Mouse (Mus musculus) midbrain, embryonic 15.5 days (tissue): ENCODE measurements around the gene Fig4. TPM values are rescaled to one million over a fixed set of nuclear protein-coding genes. Genes with fewer than 3 reads are reported as not detected.

Experiments
- ATAC-seq: fragments of 200-750 bp; cut with Nextera tagmentation; replicated peaks from 2 replicates; pipeline ENCODE4 v1.8.0; 2017; ENCODE audit warnings: moderate TSS enrichment
- H3K27ac ChIP-seq: fragments of 300-500 bp; sonication (generic); 2 replicates; pipeline ENCODE4 v1.5.1; 2015; ENCODE audit warnings: mild to moderate bottlenecking, inconsistent platforms
- H3K27me3 ChIP-seq: fragments of 300-500 bp; sonication (generic); replicated peaks from 2 replicates; pipeline ENCODE4 v1.6.1; 2015; ENCODE audit warnings: inconsistent platforms
- H3K36me3 ChIP-seq: fragments of 300-500 bp; sonication (generic); replicated peaks from 2 replicates; pipeline ENCODE4 v1.6.1; 2015; ENCODE audit warnings: inconsistent platforms
- H3K4me1 ChIP-seq: fragments of 300-500 bp; sonication (generic); 2 replicates; pipeline ENCODE4 v1.6.1; 2015; ENCODE audit warnings: inconsistent platforms
- H3K4me2 ChIP-seq: fragments of 300-500 bp; sonication (generic); 2 replicates; pipeline ENCODE4 v1.6.1; 2015; ENCODE audit warnings: inconsistent platforms, mild to moderate bottlenecking, moderate library complexity
- H3K4me3 ChIP-seq: fragments of 300-500 bp; sonication (generic); 2 replicates; pipeline ENCODE4 v1.5.1; 2015; ENCODE audit warnings: mild to moderate bottlenecking, inconsistent platforms
- H3K9ac ChIP-seq: fragments of 300-500 bp; sonication (generic); 2 replicates; pipeline ENCODE4 v1.6.1; 2015; ENCODE audit warnings: mild to moderate bottlenecking, inconsistent platforms
- H3K9me3 ChIP-seq: fragments of 300-500 bp; sonication (generic); 2 replicates; pipeline ENCODE4 v1.6.1; 2016; ENCODE audit warnings: inconsistent platforms
- WGBS: fragments of 180-500 bp; shearing (Covaris S2); methylation state at CpG from one replicate; pipeline ENCODE4 v1.1.7; 2015; ENCODE audit warnings: mixed read lengths; 5-methylcytosine and 5-hydroxymethylcytosine counted together
- polyA plus RNA-seq: library from polyadenylated mRNA; unstranded; fragments of >200 nt; fragmentation: Nextera tagmentation; extraction: Ambion mirVana; gene quantifications from 2 replicates; pipeline ENCODE4 v1.2.1, GENCODE M21; 2015

Gene Fig4
- polyA plus RNA-seq, 1 experiment from 2014 or later, result 30.8 TPM

DNA sequence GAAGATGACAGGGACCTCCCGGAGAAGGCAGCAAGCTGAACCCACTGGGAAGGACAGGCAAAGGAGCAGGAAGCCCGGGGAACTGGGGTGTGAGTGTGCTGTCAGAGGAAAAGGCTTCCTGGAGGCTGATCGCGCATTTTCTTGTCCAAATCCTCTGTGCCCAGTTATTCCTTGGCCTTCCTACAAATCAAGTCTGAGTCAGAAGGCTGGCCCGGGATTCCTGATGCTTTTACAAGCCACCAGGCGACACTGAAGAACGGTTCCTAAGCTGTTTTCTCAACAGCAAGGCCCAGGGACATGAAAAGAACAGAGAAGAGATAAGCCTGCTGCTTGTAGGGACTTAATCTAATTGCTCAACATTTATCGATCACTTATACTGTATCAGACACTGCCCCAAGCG is 68.5 kb downstream of the Fig4 start:
- H3K27me3 ChIP-seq, result no peaks in the 10 kb centered on the region
- ATAC-seq, result no peak
- WGBS, result 74% methylated on average over 9 of the region's 9 CpGs

DNA sequence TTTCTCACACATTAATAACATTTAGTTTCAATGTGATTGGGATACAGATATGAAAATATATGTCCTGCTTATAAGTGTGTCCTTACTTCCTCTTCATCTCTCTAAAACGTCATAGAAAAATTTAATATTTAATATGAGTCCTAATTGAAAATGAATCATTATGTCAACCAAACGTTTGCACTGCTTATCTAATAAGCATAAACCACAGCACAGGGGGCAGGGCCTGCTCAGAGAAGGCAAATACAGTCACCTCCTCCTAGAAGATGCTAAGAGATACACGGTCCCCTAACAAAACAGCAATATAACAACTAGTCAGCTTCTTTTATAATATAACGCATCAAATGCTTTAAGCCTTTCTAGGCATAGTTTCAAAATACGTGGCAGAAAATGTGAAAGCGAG is 69.9 kb downstream of the Fig4 start:
- WGBS, result 90% methylated on average over 6 of the region's 6 CpGs
- no peak overlapping the region for H3K4me2 ChIP-seq

More for the DNA sequence above, 68.5 kb downstream of the Fig4 start:
- Histone ChIP-seq H3K36me3 (no peaks in the 10 kb centered on the region), H3K4me2 (no peak overlapping the region), H3K4me1 (no peaks in the 10 kb centered on the region), H3K4me3 (no peak overlapping the region), H3K9ac (no peak overlapping the region), H3K27ac (no peak overlapping the region), H3K9me3 (no peaks in the 10 kb centered on the region)

DNA sequence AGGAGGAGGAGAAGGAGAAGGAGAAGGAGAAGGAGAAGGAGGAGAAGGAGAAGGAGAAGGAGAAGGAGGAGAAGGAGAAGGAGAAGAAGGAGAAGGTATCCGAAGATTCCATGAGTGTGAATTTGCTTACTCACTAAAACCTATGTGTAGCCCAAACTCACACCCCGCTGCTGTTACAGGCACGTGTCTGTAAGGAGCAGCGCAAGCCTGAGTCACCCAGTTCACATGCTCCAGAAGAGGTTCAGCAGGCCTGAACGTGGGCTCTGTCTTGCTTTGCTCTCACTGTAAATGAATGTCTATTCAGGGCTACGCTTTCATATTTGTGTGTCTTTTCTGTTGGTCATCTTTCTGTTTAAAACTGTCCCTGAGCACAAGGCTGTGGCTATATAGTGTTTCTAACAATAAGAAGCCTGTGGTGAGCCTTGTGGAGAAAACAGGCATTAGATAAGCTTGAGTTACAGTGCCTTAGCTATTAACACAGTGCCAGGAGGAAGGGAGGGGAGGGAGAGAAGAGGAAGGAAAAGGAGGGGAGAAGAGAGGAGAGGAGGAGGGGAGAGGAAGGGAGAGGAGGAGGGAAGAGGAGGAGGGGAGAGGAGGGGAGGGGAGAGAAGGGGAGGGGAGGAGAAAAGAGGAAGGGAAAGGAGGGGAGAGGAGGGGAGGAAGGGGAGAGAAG is 71.8 kb downstream of the Fig4 start:
- H3K4me1 ChIP-seq, result no peaks in the 10 kb centered on the region
- no peaks in the 10 kb centered on the region for H3K27me3 ChIP-seq
- no peak overlapping the region for H3K9ac ChIP-seq
- H3K36me3 ChIP-seq, result no peaks in the 10 kb centered on the region
- WGBS, result 89% methylated on average over 6 of the region's 6 CpGs
- ATAC-seq, result no peak
- H3K4me3 ChIP-seq, result no peak overlapping the region
- H3K27ac ChIP-seq, result no peak overlapping the region
- no peak overlapping the region for H3K4me2 ChIP-seq
- H3K9me3 ChIP-seq, result no peaks in the 10 kb centered on the region

More for the DNA sequence above, 69.9 kb downstream of the Fig4 start:
- no peak overlapping the region for H3K9ac ChIP-seq
- H3K36me3 ChIP-seq, result no peaks in the 10 kb centered on the region
- no peaks in the 10 kb centered on the region for H3K9me3 ChIP-seq
- H3K27ac ChIP-seq, result no peak overlapping the region
- no peaks in the 10 kb centered on the region for H3K4me1 ChIP-seq
- no peak for ATAC-seq
- no peak overlapping the region for H3K4me3 ChIP-seq
- no peaks in the 10 kb centered on the region for H3K27me3 ChIP-seq

DNA sequence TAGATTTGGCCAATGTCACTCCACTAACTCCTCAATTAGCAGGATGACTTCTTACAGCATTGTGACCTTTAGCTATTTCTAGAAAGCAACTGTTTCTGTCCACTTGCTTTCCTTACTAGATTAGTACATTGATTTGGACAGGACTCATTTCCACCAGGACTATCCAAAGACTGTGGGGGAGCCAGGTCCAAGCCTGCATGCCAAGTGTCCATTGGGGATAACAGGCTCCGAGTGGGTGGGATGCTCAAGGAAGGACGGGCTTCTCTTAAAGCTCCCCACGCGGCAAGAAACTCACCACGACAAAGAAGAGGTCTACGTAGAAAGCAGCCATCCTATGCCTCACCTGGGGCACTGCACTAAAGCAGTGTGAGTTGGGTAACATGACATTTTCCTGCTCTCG is 75.4 kb downstream of the Fig4 start:
- WGBS, result 85% methylated on average over 7 of the region's 7 CpGs
- Histone ChIP-seq H3K36me3 (no peaks in the 10 kb centered on the region), H3K27ac (no peak overlapping the region), H3K9me3 (no peaks in the 10 kb centered on the region), H3K4me1 (no peaks in the 10 kb centered on the region), H3K27me3 (no peaks in the 10 kb centered on the region), H3K9ac (no peak overlapping the region), H3K4me2 (no peak overlapping the region), H3K4me3 (no peak overlapping the region)
- no peak for ATAC-seq

DNA sequence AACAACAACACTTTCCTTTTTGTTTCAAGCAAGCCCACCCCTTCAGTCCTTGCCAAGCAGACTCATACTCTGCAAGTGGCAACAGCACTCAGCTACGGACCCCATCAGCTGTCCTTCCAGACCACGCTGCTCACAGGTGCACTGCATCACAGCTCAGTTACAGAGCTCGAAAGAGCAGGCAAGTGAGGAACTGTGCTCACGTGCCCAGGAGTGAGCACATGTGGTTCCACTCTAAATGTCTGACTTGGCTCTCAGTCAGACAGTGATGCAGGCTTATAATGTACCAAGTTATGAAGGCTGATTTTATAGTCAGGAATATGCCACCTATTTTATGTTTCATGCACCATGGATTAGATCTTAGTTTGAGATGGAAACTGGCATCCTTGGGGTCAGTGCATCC is 79.6 kb downstream of the Fig4 start:
- H3K27ac ChIP-seq, result no peak overlapping the region
- 85% methylated on average over 4 of the region's 4 CpGs for WGBS
- no peak overlapping the region for H3K4me3 ChIP-seq
- no peak for ATAC-seq
- no peaks in the 10 kb centered on the region for H3K27me3 ChIP-seq
- H3K4me2 ChIP-seq, result no peak overlapping the region
- peaks cover 6% of the 10 kb centered on the region; the same call in 1 of the 2 replicates for H3K4me1 ChIP-seq
- H3K36me3 ChIP-seq, result no peaks in the 10 kb centered on the region
- H3K9ac ChIP-seq, result no peak overlapping the region
- H3K9me3 ChIP-seq, result no peaks in the 10 kb centered on the region

DNA sequence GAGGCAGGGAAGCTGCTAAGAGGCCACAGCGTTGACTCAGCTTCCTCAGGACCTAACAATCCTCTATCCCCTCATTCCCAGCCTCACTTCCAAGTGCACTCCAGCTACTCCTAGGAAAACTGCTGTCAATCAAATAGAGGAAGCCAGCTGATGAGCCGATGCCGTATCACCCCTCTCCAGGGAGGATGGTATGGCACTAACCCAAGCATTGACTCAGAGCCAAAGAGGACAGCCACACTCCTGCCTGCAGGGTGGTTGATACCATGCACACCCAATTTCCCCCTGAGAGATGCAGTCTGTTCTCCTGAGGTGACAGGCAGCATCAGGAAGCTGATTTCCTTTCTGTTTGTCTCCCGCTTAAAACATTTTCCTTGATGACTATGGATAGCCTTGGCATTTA is 81.9 kb downstream of the Fig4 start:
- WGBS, result 69% methylated on average over 4 of the region's 4 CpGs
- Histone ChIP-seq H3K27ac (no peak overlapping the region), H3K4me2 (no peak overlapping the region), H3K36me3 (no peaks in the 10 kb centered on the region), H3K4me3 (no peak overlapping the region), H3K9ac (no peak overlapping the region), H3K9me3 (no peaks in the 10 kb centered on the region), H3K27me3 (no peaks in the 10 kb centered on the region), H3K4me1 (peaks cover 6% of the 10 kb centered on the region; the same call in 1 of the 2 replicates)
- ATAC-seq, result 0 out of 2 replicates have a peak, but pooled peaks have one; percentile 30

DNA sequence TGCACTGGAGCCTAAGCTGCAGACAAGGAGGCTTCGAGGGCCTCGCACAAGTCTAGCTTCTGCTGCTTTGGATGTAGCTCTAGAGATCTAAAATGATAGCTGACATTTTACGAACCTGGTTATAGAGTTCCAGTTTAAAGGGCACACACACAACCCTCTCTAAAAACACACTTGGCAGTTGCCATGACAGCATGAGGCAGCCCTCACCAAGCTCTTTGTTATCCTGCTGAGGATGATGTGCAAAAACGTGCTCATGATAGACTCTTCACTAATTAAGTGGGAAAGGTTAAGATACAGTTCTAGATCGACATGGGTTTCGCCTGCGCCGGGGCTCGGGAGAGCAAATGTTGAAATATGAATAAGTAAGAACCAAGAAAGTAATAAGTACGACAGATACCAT is 84.2 kb downstream of the Fig4 start:
- Histone ChIP-seq H3K4me3 (no peak overlapping the region), H3K27me3 (no peaks in the 10 kb centered on the region), H3K27ac (no peak overlapping the region), H3K9ac (no peak overlapping the region), H3K4me1 (peaks cover 6% of the 10 kb centered on the region; the same call in 1 of the 2 replicates), H3K4me2 (no peak overlapping the region), H3K36me3 (no peaks in the 10 kb centered on the region), H3K9me3 (no peaks in the 10 kb centered on the region)
- ATAC-seq, result no peak; the same call in 1 of the 2 replicates
- WGBS, result 68% methylated on average over 10 of the region's 10 CpGs

DNA sequence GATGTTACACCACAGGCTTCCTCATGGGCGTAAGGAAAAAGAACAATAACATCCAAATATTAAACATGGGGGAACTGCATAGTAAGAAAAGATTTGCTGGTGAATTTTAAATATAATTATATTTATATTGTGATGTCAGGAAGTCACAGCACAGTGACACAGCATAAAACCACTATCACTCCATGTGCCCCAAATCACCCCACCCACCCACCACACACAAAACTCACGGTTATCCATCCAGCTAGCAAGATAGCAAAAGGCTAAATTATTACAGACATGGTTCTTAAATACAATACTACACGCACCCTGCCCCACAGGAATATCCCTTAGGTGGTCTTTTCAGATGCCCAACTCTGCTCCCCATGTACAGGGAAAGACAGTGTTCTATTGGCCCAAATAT is 89.0 kb downstream of the Fig4 start:
- no peaks in the 10 kb centered on the region for H3K36me3 ChIP-seq
- 83% methylated on average over 3 of the region's 3 CpGs for WGBS
- no peak overlapping the region for H3K4me2 ChIP-seq
- no peak overlapping the region for H3K27ac ChIP-seq
- no peak overlapping the region for H3K4me3 ChIP-seq
- H3K27me3 ChIP-seq, result no peaks in the 10 kb centered on the region
- H3K4me1 ChIP-seq, result peaks cover 13% of the 10 kb centered on the region
- H3K9ac ChIP-seq, result no peak overlapping the region
- ATAC-seq, result no peak
- H3K9me3 ChIP-seq, result no peaks in the 10 kb centered on the region

DNA sequence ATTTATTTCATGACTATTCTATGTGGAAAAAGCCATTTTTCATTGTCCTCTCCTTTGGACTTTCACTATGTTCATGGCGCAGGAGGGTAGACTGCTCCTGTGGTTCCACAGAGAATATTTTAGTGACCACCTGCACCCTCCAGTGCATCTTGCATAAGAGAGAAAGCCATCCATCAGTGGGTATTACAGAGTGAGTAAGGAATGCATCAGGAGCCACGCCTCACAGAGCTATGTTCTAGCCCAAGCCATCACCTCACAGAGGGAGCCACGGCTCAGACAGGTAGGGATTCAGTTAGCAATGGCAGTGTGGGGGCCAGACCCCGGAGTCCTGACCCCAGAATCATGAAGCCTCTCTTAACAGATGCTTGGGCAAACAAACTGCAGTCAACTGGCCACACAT is 93.5 kb downstream of the Fig4 start:
- H3K4me2 ChIP-seq, result no peak overlapping the region; the same call in 1 of the 2 replicates
- no peak overlapping the region for H3K9ac ChIP-seq
- ATAC-seq, result peak; percentile 63
- no peaks in the 10 kb centered on the region for H3K27me3 ChIP-seq
- H3K4me3 ChIP-seq, result no peak overlapping the region
- WGBS, result 65% methylated on average over 4 of the region's 4 CpGs
- H3K27ac ChIP-seq, result peak overlapping the region; percentile 82
- no peaks in the 10 kb centered on the region for H3K36me3 ChIP-seq
- H3K4me1 ChIP-seq, result peaks cover 15% of the 10 kb centered on the region
- no peaks in the 10 kb centered on the region for H3K9me3 ChIP-seq

DNA sequence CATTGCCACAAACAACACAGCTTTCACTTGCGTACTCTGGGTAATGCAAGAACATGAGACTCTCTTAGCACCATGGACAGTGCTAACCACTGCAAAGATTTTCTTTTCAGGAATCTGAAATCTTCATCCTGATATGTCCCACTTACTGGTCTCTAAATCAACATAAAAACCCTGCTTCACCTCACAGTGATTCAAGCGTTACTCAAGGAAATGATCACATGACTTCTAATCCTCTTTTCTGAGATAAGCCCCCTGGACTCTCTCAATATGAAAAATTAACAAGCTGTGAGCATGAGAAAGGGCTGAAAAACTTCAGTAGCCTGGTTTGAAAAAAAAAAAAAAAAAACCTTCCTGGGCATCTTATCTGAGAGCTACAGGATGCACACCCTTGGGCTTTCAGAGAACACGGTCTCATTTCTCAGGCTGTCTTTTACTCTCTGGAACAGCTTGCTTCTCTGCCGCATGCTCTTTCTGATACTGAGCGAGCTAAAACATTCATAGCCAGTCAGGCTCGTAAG is 94.1 kb downstream of the Fig4 start:
- Histone ChIP-seq H3K27ac (peak overlapping the region; percentile 82), H3K9ac (no peak overlapping the region)
- ATAC-seq, result peak; percentile 95

DNA sequence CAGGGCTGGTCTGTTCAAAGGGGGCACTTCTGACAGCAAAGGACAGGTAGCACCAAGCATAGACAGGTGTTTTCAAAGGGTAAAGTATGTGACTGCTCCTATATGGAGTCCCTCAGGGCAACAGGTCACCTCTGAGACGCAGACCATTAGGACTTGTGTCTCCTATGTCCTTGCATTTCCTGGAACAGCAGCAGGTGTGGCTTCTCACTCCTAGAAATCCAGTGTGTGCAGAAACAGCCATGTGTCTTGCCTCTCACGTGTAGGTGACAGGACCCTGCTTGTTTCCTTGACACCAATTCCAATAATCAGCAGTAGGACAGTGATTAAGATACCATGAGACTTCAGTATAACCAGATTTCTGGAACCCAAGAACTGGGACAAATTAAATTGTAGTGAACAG is 97.4 kb downstream of the Fig4 start:
- 85% methylated on average over 2 of the region's 2 CpGs for WGBS
- peaks cover 18% of the 10 kb centered on the region for H3K4me1 ChIP-seq
- no peak overlapping the region for H3K27ac ChIP-seq
- H3K4me3 ChIP-seq, result no peak overlapping the region
- no peak overlapping the region for H3K9ac ChIP-seq
- H3K4me2 ChIP-seq, result no peak overlapping the region
- H3K27me3 ChIP-seq, result no peaks in the 10 kb centered on the region
- H3K9me3 ChIP-seq, result no peaks in the 10 kb centered on the region
- H3K36me3 ChIP-seq, result no peaks in the 10 kb centered on the region
- ATAC-seq, result no peak

More for the DNA sequence above, 94.1 kb downstream of the Fig4 start:
- 25% methylated on average over 6 of the region's 6 CpGs for WGBS
- H3K36me3 ChIP-seq, result no peaks in the 10 kb centered on the region
- peaks cover 18% of the 10 kb centered on the region for H3K4me1 ChIP-seq
- H3K4me2 ChIP-seq, result no peak overlapping the region
- H3K4me3 ChIP-seq, result no peak overlapping the region
- H3K9me3 ChIP-seq, result no peaks in the 10 kb centered on the region
- no peaks in the 10 kb centered on the region for H3K27me3 ChIP-seq

DNA sequence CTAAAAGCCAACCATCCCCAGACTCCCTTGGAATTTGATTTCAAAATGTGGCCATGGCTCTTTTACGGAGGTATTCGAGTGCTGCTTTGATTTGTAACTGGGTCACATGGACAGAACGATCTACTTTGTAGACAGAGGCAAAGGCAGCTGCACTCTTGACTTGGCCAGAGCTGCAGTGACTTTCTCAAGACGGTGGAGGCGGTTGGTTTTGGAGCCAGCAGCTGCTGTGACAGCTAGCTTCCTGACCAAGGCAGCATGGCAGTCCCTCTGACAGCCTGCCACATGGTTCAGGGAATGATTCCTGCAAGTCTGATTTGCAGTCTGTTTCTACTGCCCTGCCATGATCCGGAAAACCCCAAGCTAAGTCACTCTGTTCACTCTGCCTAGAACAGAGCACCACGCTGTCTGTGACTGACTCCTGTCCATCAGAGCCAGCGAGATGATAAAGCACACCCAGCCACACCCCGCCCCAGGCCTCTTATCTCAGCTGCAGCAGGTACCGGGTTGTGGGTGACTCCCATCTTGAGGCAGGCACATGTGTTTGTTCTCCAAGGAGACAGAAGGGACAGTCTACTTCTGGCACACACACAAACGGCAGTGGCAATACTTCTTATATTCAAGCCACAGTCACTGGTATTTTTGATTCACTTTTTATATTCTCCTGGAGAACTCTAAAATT is 98.3 kb downstream of the Fig4 start:
- Histone ChIP-seq H3K4me2 (no peak overlapping the region), H3K4me3 (no peak overlapping the region), H3K4me1 (peaks cover 16% of the 10 kb centered on the region), H3K9ac (no peak overlapping the region), H3K36me3 (no peaks in the 10 kb centered on the region), H3K9me3 (no peaks in the 10 kb centered on the region), H3K27me3 (no peaks in the 10 kb centered on the region), H3K27ac (no peak overlapping the region)
- no peak for ATAC-seq
- WGBS, result 78% methylated on average over 11 of the region's 11 CpGs

DNA sequence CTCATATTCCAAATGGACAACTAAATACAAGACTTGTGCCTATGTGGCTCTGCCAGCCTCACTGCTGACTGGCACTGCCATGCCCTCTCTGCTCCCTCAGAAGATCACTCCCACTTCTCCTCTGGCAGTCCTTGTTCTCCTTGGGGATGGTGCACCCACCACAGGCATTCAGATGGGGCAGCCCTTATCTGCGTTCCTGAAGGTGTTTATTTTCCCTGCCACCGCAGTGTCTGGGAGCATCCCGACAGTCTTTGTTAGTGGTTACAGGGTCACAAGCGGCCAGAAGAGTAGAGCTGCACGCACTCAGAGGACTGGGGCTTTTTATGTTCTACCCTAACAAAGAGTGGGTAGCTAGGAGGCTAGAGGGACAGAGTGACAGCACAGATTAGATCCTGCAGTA is 98.9 kb downstream of the Fig4 start:
- peaks cover 10% of the 10 kb centered on the region for H3K4me1 ChIP-seq

More for the DNA sequence above, 98.9 kb downstream of the Fig4 start:
- no peaks in the 10 kb centered on the region for H3K9me3 ChIP-seq
- WGBS, result 72% methylated on average over 5 of the region's 5 CpGs
- no peak overlapping the region for H3K27ac ChIP-seq
- H3K36me3 ChIP-seq, result no peaks in the 10 kb centered on the region
- ATAC-seq, result no peak
- H3K9ac ChIP-seq, result no peak overlapping the region
- no peak overlapping the region for H3K4me2 ChIP-seq
- no peaks in the 10 kb centered on the region for H3K27me3 ChIP-seq
- H3K4me3 ChIP-seq, result no peak overlapping the region
